In the genomic region with DNA sequence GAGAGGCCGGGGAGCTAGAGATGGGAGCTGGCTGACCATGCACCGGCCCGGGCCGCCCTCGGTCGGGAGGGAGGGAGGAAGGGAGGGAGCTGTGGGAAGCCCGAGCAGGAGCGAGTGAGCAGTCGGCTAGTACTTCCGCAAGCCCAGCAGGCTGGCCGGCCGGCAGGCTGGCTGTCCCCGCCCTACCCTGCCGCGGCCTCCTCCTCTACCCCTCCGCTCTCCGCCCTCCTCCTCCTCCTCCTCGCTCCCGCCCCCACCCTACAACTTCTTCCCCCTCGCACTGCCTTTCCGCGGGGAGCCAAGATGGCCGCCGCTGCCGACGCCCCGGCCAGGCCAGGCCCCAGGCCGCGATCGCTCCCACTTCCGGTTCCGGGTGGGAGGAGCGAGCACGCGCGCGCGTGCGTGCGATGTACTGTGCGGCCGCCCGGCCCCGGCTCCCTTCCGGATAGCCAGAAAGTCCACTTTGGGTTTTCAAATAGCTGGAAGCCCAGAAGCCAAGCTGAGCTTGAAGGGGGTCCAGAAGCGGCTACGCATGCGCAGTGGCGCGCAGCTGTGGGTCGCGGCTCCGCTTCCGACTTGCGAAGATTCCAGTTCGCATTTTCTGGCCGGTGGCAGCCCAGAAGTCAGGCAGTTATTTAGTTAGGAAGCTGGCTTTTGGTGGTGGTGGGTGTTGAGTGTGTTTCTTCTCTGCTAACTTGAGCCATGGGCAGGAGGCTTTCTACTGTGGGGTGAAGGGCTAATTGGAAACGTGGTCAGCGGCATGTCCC, we compare ENCODE assay signal across 8 mouse cellular contexts. TPM values are rescaled to one million over a fixed set of nuclear protein-coding genes. Genes with fewer than 3 reads are reported as not detected.
DNase-seq lines count a peak whose midpoint lies in the region; ATAC-seq and TF ChIP-seq lines count a peak whose summit lies in the region.

A gene (minus strand): TSS at position 359 of the 767 bp plus-strand sequence.

- peak within 1 kb of the TSS; percentile 93 for H3K9ac ChIP-seq in hindbrain, embryonic 13.5 days

- ATAC-seq in Patski, result peak; percentile 92
- ATAC-seq in hindbrain, embryonic 13.5 days (ENCODE audit: low FRiP score), result peak; percentile 96

- POLR2A ChIA-PET in Patski (lab: Charles Lee), result interaction anchor here (1.0 to 2.1 kb wide), 2 partner anchors 125 to 132 kb away, joined by 5 to 11 read pairs; a partner anchor contains a TSS

- in situ Hi-C loops in Patski (cut with MboI; ENCODE audit: low pct_unique_long_range_greater_than_20kb), result no loop called here

- H3K27me3 ChIP-seq in Patski, result no peaks in the 10 kb centered on the region
- no peaks in the 10 kb centered on the region for H3K27me3 ChIP-seq in hindbrain, embryonic 13.5 days

- peaks cover 26% of the 10 kb centered on the region for H3K4me1 ChIP-seq in hindbrain, embryonic 13.5 days (replicated peaks)

- CTCF ChIA-PET in Patski (lab: Charles Lee), result interaction anchor here (1.5 kb wide), 1 partner anchor 10 kb away, joined by 3 read pairs; no protein-coding TSS in a partner anchor

- under 1% methylated on average over 47 of the region's 59 CpGs for WGBS in hindbrain, embryonic 13.5 days

- TF ChIP-seq CTCF in Patski (IDR thresholded peaks at IDR 0.05), result no peak

- peak within 1 kb of the TSS; percentile 70 for H3K4me2 ChIP-seq in hindbrain, embryonic 13.5 days

- H3K36me3 ChIP-seq in hindbrain, embryonic 13.5 days, result no peaks in the 10 kb centered on the region

- peak within 1 kb of the TSS; percentile 99 for H3K27ac ChIP-seq in hindbrain, embryonic 13.5 days

- H3K4me3 ChIP-seq in hindbrain, embryonic 13.5 days, result peak within 1 kb of the TSS; percentile 82

- H3K9me3 ChIP-seq in hindbrain, embryonic 13.5 days, result no peaks in the 10 kb centered on the region

- peak; percentile 99 for DNase-seq in Patski (ENCODE audit: low read depth, low spot score)
- peak; percentile 99 to 100 for DNase-seq in cerebellum, postnatal 14 days
- DNase-seq in frontal cortex, postnatal 14 days (ENCODE audit: low spot score in 2 of 2), result peak; percentile 99
- DNase-seq in layer of hippocampus, postnatal 25 days (ENCODE audit: extremely low spot score in 1 of 2, low spot score in 1 of 2), result peak; percentile 99 to 100
- peak; percentile 100 for DNase-seq in lung, postnatal 25 days (ENCODE audit: low spot score)
- peak; percentile 100 for DNase-seq in retina, embryonic 14.5 days (ENCODE audit: low spot score)
- DNase-seq in thymus, postnatal 4 days, result peak; percentile 99

RNA-seq across cellular contexts. Expression of the gene that starts here (rescaled TPM):
- 357 TPM for polyA plus RNA-seq in Patski (2021)
- polyA plus RNA-seq in hindbrain, embryonic 13.5 days (2015; fragmentation: Nextera tagmentation; extraction: Ambion mirVana), result 245 and 248 TPM in 2 replicates
- total RNA-seq in layer of hippocampus, postnatal 25 days (2021), result 100 to 1,000 TPM; 353 TPM

Comparison
In these comparisons a context has a peak if more than half of its experiments do, and no peak if none do; other contexts are left out.
1. Peak in every context shown above with its lines: DNase-seq, ATAC-seq, H3K4me3 ChIP-seq and H3K27ac ChIP-seq.